9 mouse cellular contexts compared by ENCODE assay signal in genomic region chr9:61373942-61374900, GRCm38 (mm10). TPM values are rescaled to one million over a fixed set of nuclear protein-coding genes. Genes with fewer than 3 reads are reported as not detected.
DNase-seq lines count a peak whose midpoint lies in the region; ATAC-seq and TF ChIP-seq lines count a peak whose summit lies in the region.
"Had no signal": no experiment of that assay in that cellular context is flagged by ENCODE, and none has a peak within 500 bp of the region (broad histone marks: within the 10 kb centered on the region; RNA-seq: fewer than 3 reads in every experiment).

No protein-coding gene starts in this region.

- peak; percentile 42 for TF ChIP-seq POLR2A in myocyte (IDR thresholded peaks at IDR 0.05; ENCODE audit: insufficient read length, low read depth)

- H3K4me1 ChIP-seq in heart, embryonic 12.5 days (replicated peaks), result peaks cover 71% of the 10 kb centered on the region
- peaks cover 74% of the 10 kb centered on the region for H3K4me1 ChIP-seq in limb, embryonic 10.5 days

- peak overlapping the region; percentile 71 for H3K4me3 ChIP-seq in heart, embryonic 12.5 days
- H3K4me3 ChIP-seq in limb, embryonic 10.5 days, result peak overlapping the region; percentile 96
- peak overlapping the region; percentile 94 for H3K4me3 ChIP-seq in myocyte

- H3K27me3 ChIP-seq in heart, embryonic 12.5 days (replicated peaks), result peaks cover 33% of the 10 kb centered on the region
- H3K27me3 ChIP-seq in limb, embryonic 10.5 days (ENCODE audit: low read depth, poor library complexity, severe bottlenecking), result no peaks in the 10 kb centered on the region
- no peaks in the 10 kb centered on the region for H3K27me3 ChIP-seq in myocyte (ENCODE audit: control insufficient read depth, insufficient read depth, insufficient read length)
- H3K27me3 ChIP-seq: Patski had no signal

- H3K4me2 ChIP-seq in heart, embryonic 12.5 days, result peak overlapping the region; percentile 97
- peak overlapping the region; percentile 96 for H3K4me2 ChIP-seq in myocyte (ENCODE audit: low read depth)

- peaks cover 53% of the 10 kb centered on the region for H3K79me2 ChIP-seq in myocyte (ENCODE audit: control insufficient read depth, insufficient read depth)

- ATAC-seq in cerebellum, adult (ENCODE audit: insufficient number of reproducible peaks, low FRiP score, low TSS enrichment), result no peak
- no peak for ATAC-seq in heart, embryonic 12.5 days (ENCODE audit: insufficient number of reproducible peaks, low FRiP score)
- ATAC-seq: Patski had no signal

- 0 out of 2 replicates have a peak, but pooled peaks cover 3% of the 10 kb centered on the region for H3K36me3 ChIP-seq in heart, embryonic 12.5 days
- peaks cover 48% of the 10 kb centered on the region for H3K36me3 ChIP-seq in limb, embryonic 10.5 days
- H3K36me3 ChIP-seq in myocyte (ENCODE audit: control insufficient read depth, insufficient read depth), result peaks cover 4% of the 10 kb centered on the region

- 1% methylated on average over 51 of the region's 51 CpGs for WGBS in heart, embryonic 12.5 days
- WGBS in limb, embryonic 10.5 days, result under 1% methylated on average over 51 of the region's 51 CpGs

- H3K9ac ChIP-seq in heart, embryonic 12.5 days, result peak overlapping the region; percentile 86

- peak; percentile 37 for DNase-seq in cerebellum, adult 11 months
- peak; percentile 15 for DNase-seq in A20 (ENCODE audit: low read depth, low spot score)
- peak; percentile 62 for DNase-seq in cerebellum, adult 9-10 months
- DNase-seq in limb, embryonic 10.5 days (ENCODE audit: low spot score), result peak; percentile 87
- DNase-seq in yolk sac, embryonic 10.5 days (ENCODE audit: low spot score), result peak; percentile 65

- peak overlapping the region; percentile 86 for H3ac ChIP-seq in myocyte (ENCODE audit: control insufficient read depth, insufficient read length)

- H3K9me3 ChIP-seq in heart, embryonic 12.5 days (replicated peaks), result no peaks in the 10 kb centered on the region
- no peaks in the 10 kb centered on the region for H3K9me3 ChIP-seq in limb, embryonic 10.5 days (replicated peaks)

- 0 out of 2 replicates have a peak overlapping the region, but pooled peaks have one; percentile 76 for H3K27ac ChIP-seq in heart, embryonic 12.5 days (ENCODE audit: poor library complexity, severe bottlenecking)
- H3K27ac ChIP-seq in limb, embryonic 10.5 days, result peak overlapping the region; percentile 99

TF ChIP-seq in myocyte, 11 proteins besides CTCF, POLR2A, EP300 and RAD21:
- no peak for TF ChIP-seq REST (IDR thresholded peaks at IDR 0.05; ENCODE audit: insufficient read depth, insufficient read length)
- TF ChIP-seq CEBPB (IDR thresholded peaks at IDR 0.05; ENCODE audit: insufficient read depth, poor library complexity, severe bottlenecking), result no peak
- TF ChIP-seq MAX (IDR thresholded peaks at IDR 0.05; ENCODE audit: low read depth), result no peak
- no peak for TF ChIP-seq TCF12 (IDR thresholded peaks at IDR 0.05; ENCODE audit: insufficient read depth, poor library complexity, severe bottlenecking)
- TF ChIP-seq SRF (IDR thresholded peaks at IDR 0.05; ENCODE audit: control insufficient read depth, insufficient read length, low read depth), result no peak
- TF ChIP-seq TCF3 (IDR thresholded peaks at IDR 0.05; ENCODE audit: insufficient read length, low read depth), result no peak
- TF ChIP-seq POLR2AphosphoS2 (IDR thresholded peaks at IDR 0.05; ENCODE audit: insufficient read length, low read depth), result no peak
- TF ChIP-seq E2F4 (IDR thresholded peaks at IDR 0.05; ENCODE audit: insufficient read depth), result no peak
- TF ChIP-seq USF1 (IDR thresholded peaks at IDR 0.05; ENCODE audit: low read depth), result no peak
- TF ChIP-seq MYOG (IDR thresholded peaks at IDR 0.05; ENCODE audit: control insufficient read depth in 1 of 3, insufficient read depth in 1 of 3, insufficient read length in 2 of 3, low read depth in 2 of 3), result no peak
- TF ChIP-seq MYOD1 (IDR thresholded peaks at IDR 0.05; ENCODE audit: control insufficient read depth in 1 of 3, insufficient read length in 2 of 3, low read depth in 2 of 3), result no peak
TF ChIP-seq in myocyte: peak in this region for 0.

RNA-seq across cellular contexts. Expression of gene Tle3, which starts 2.1 kb away (rescaled TPM):
- 12.7 and 12.8 TPM in 2 replicates for polyA plus RNA-seq in heart, embryonic 12.5 days (2016; fragmentation: Nextera tagmentation; extraction: Ambion mirVana)
- 53.4 and 55.7 TPM in 2 replicates for polyA plus RNA-seq in limb, embryonic 10.5 days (2016; fragmentation: Nextera tagmentation; extraction: Ambion mirVana)
- polyA plus RNA-seq in myocyte (2012; fragmentation: generic; extraction: Trizol), result 62.1 TPM

Comparison
In these comparisons a context has a peak if more than half of its experiments do, and no peak if none do; other contexts are left out.
1. DNase-seq: peak in every context shown above with its lines; median percentile 87 in limb, embryonic 10.5 days; 65 in yolk sac, embryonic 10.5 days; 62 in cerebellum, adult 9-10 months; 37 in cerebellum, adult 11 months; 15 in A20.